Mouse (Mus musculus): Measurements from ENCODE around the gene 4932415D10Rik. TPM values are rescaled to one million over a fixed set of nuclear protein-coding genes. Genes with fewer than 3 reads are reported as not detected.

The 4932415D10Rik gene
- polyA plus RNA-seq, 1 experiment, result not detected

DNA sequence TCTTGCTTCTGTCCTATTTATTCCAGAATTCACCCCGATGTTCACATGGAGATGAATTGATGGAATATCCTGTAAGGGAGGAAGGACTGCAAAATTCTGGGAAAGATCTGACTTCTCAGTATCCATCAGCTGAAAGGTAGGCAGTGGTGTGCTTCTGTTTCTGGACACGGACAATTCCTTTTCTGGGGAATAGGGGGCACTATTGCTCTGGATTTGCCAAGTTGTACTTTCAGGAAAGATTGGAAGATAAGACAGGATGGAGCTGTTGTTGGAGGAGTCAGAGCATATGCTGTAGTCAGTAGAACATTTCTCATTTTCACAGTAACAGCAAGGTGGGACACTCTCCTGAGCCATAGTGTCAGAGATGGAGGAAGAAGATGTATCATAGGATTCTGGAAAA lies 19.9 kb downstream of the 4932415D10Rik start:
- Histone ChIP-seq H3K79me2 (ENCODE audit: control insufficient read depth, insufficient read depth) (no peaks in the 10 kb centered on the region), H3K4me3 (ENCODE audit: insufficient read depth, poor library complexity, severe bottlenecking) (no peak overlapping the region), H3K36me3 (ENCODE audit: control insufficient read depth, insufficient read depth) (no peaks in the 10 kb centered on the region), H3K79me3 (ENCODE audit: low read depth) (no peaks in the 10 kb centered on the region), H3ac (ENCODE audit: control insufficient read depth, insufficient read length, low read depth) (no peak overlapping the region), H3K27me3 (ENCODE audit: control insufficient read depth, insufficient read depth, insufficient read length) (no peaks in the 10 kb centered on the region)
- TF ChIP-seq MAX (IDR thresholded peaks at IDR 0.05) (no peak), MYOG (IDR thresholded peaks at IDR 0.05; ENCODE audit: control insufficient read depth, extremely low read depth, insufficient read length) (no peak), MYOD1 (IDR thresholded peaks at IDR 0.05; ENCODE audit: control insufficient read depth, insufficient read length, low read depth) (no peak), CTCF (IDR thresholded peaks at IDR 0.05; ENCODE audit: control insufficient read depth, insufficient read depth, insufficient read length) (no peak), USF1 (IDR thresholded peaks at IDR 0.05; ENCODE audit: low read depth) (no peak), FOSL1 (IDR thresholded peaks at IDR 0.05; ENCODE audit: insufficient read depth, low read length, poor library complexity, severe bottlenecking) (no peak), CEBPB (IDR thresholded peaks at IDR 0.05; ENCODE audit: low read depth) (no peak)

DNA sequence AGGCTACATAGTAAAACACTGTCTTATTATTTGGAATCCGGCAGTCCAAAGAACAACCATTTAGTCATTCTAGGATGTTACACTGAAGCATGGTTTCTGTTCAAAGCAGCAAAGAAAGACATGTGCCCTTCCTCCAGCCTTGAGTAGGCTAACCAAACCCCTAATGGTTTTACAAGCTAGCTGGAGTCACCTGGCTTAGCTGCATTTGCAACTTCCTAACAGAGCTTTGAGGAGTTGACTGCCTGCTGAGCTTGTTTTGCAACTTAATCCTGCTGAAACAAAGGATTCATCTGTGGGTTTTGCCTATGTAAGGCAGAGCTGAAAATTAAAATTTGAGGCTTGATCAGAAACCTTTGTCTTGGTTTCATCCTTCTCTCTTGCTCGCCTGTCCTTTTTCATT lies 59.1 kb downstream of the 4932415D10Rik start:
- H3K36me3 ChIP-seq (ENCODE audit: control insufficient read depth, insufficient read depth), result no peaks in the 10 kb centered on the region
- no peaks in the 10 kb centered on the region for H3K27me3 ChIP-seq (ENCODE audit: control insufficient read depth, insufficient read depth, insufficient read length)
- H3ac ChIP-seq (ENCODE audit: control insufficient read depth, insufficient read length, low read depth), result no peak overlapping the region
- no peaks in the 10 kb centered on the region for H3K79me3 ChIP-seq (ENCODE audit: low read depth)
- no peaks in the 10 kb centered on the region for H3K79me2 ChIP-seq (ENCODE audit: control insufficient read depth, insufficient read depth)
- H3K4me3 ChIP-seq (ENCODE audit: insufficient read depth, poor library complexity, severe bottlenecking), result no peak overlapping the region
- no peak for TF ChIP-seq MYOD1 (IDR thresholded peaks at IDR 0.05; ENCODE audit: control insufficient read depth, insufficient read length, low read depth)

DNA sequence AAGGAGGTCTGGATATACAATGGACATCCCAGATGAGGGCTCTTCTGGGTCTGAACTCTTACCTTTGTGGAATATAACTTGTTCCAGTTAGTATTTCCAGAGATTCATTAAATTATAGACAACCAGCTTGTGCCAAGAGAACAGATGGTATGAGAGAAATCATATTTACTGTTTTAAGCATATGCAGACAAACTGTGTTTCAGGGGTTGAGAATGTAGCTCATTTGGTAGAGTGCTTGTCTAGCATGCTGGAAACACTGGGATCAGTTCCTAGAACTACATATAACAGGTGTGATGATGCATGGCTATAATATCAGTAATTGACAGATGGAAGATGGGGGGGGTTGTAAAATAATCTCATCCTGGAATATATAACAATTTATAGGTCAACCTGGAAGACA lies 71.4 kb downstream of the 4932415D10Rik start:
- peaks cover 4% of the 10 kb centered on the region for H3K79me3 ChIP-seq (ENCODE audit: low read depth)
- H3K79me2 ChIP-seq (ENCODE audit: control insufficient read depth, insufficient read depth), result peaks cover 9% of the 10 kb centered on the region
- no peaks in the 10 kb centered on the region for H3K36me3 ChIP-seq (ENCODE audit: control insufficient read depth, insufficient read depth)
- TF ChIP-seq MYOD1 (IDR thresholded peaks at IDR 0.05; ENCODE audit: control insufficient read depth, insufficient read length, low read depth), result no peak
- no peak for TF ChIP-seq USF1 (IDR thresholded peaks at IDR 0.05; ENCODE audit: low read depth)
- no peak for TF ChIP-seq FOSL1 (IDR thresholded peaks at IDR 0.05; ENCODE audit: insufficient read depth, low read length, poor library complexity, severe bottlenecking)
- TF ChIP-seq MAX (IDR thresholded peaks at IDR 0.05), result no peak
- no peak for TF ChIP-seq CTCF (IDR thresholded peaks at IDR 0.05; ENCODE audit: control insufficient read depth, insufficient read depth, insufficient read length)
- no peak for TF ChIP-seq CEBPB (IDR thresholded peaks at IDR 0.05; ENCODE audit: low read depth)
- no peak for TF ChIP-seq MYOG (IDR thresholded peaks at IDR 0.05; ENCODE audit: control insufficient read depth, extremely low read depth, insufficient read length)
- no peak overlapping the region for H3K4me3 ChIP-seq (ENCODE audit: insufficient read depth, poor library complexity, severe bottlenecking)
- H3K27me3 ChIP-seq (ENCODE audit: control insufficient read depth, insufficient read depth, insufficient read length), result no peaks in the 10 kb centered on the region
- H3ac ChIP-seq (ENCODE audit: control insufficient read depth, insufficient read length, low read depth), result no peak overlapping the region

DNA sequence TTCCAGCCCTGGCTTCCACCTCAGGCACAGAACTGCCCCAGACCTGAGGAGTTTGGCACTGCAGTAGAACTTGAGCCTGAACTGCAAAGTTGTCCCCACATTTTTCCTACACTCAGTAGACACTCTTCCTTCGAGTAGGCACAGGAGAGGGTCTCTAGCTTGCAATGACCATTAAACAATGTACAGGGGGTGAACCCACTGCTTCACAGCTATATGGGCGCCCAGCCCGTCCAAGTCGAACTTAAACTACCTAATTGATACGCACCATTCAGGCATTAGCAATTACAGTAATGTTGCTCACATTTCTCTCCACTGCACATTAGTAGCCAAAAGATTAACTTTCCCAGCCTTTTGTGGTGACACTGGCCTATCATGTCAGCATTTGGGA lies 75.0 kb downstream of the 4932415D10Rik start:
- H3ac ChIP-seq (ENCODE audit: control insufficient read depth, insufficient read length, low read depth), result no peak overlapping the region
- H3K79me3 ChIP-seq (ENCODE audit: low read depth), result peaks cover 12% of the 10 kb centered on the region
- H3K4me3 ChIP-seq (ENCODE audit: insufficient read depth, poor library complexity, severe bottlenecking), result peak overlapping the region; percentile 72
- no peaks in the 10 kb centered on the region for H3K27me3 ChIP-seq (ENCODE audit: control insufficient read depth, insufficient read depth, insufficient read length)
- TF ChIP-seq MAX (IDR thresholded peaks at IDR 0.05) (no peak), CTCF (IDR thresholded peaks at IDR 0.05; ENCODE audit: control insufficient read depth, insufficient read depth, insufficient read length) (no peak), MYOG (IDR thresholded peaks at IDR 0.05; ENCODE audit: control insufficient read depth, extremely low read depth, insufficient read length) (no peak), MYOD1 (IDR thresholded peaks at IDR 0.05; ENCODE audit: control insufficient read depth, insufficient read length, low read depth) (no peak), FOSL1 (IDR thresholded peaks at IDR 0.05; ENCODE audit: insufficient read depth, low read length, poor library complexity, severe bottlenecking) (no peak), USF1 (IDR thresholded peaks at IDR 0.05; ENCODE audit: low read depth) (no peak), CEBPB (IDR thresholded peaks at IDR 0.05; ENCODE audit: low read depth) (no peak)
- no peaks in the 10 kb centered on the region for H3K36me3 ChIP-seq (ENCODE audit: control insufficient read depth, insufficient read depth)
- H3K79me2 ChIP-seq (ENCODE audit: control insufficient read depth, insufficient read depth), result peaks cover 44% of the 10 kb centered on the region

- no peak for TF ChIP-seq CEBPB (IDR thresholded peaks at IDR 0.05; ENCODE audit: low read depth)
- no peak for TF ChIP-seq MYOG (IDR thresholded peaks at IDR 0.05; ENCODE audit: control insufficient read depth, extremely low read depth, insufficient read length)
- no peak for TF ChIP-seq FOSL1 (IDR thresholded peaks at IDR 0.05; ENCODE audit: insufficient read depth, low read length, poor library complexity, severe bottlenecking)
- no peak for TF ChIP-seq CTCF (IDR thresholded peaks at IDR 0.05; ENCODE audit: control insufficient read depth, insufficient read depth, insufficient read length)
- peak; percentile 60 for TF ChIP-seq MYOD1 (IDR thresholded peaks at IDR 0.05; ENCODE audit: control insufficient read depth, insufficient read length, low read depth)
- peak; percentile 9 for TF ChIP-seq MAX (IDR thresholded peaks at IDR 0.05)
- TF ChIP-seq USF1 (IDR thresholded peaks at IDR 0.05; ENCODE audit: low read depth), result peak; percentile 75
- H3K4me3 ChIP-seq (ENCODE audit: insufficient read depth, poor library complexity, severe bottlenecking), result peak within 1 kb of the TSS; percentile 72
- no peaks in the 10 kb centered on the region for H3K36me3 ChIP-seq (ENCODE audit: control insufficient read depth, insufficient read depth)
Measured at GRCm38 (mm10) chr10:82240742-82241400, 75.5 kb downstream of the 4932415D10Rik start, which contains the start of gene Zfp938. Gene Zfp938 (minus strand): TSS chr10:82241280.

More at GRCm38 (mm10) chr10:82240742-82241400, 75.5 kb downstream of the 4932415D10Rik start, which contains the start of gene Zfp938:
- Histone ChIP-seq H3K27me3 (ENCODE audit: control insufficient read depth, insufficient read depth, insufficient read length) (no peaks in the 10 kb centered on the region), H3K79me2 (ENCODE audit: control insufficient read depth, insufficient read depth) (peaks cover 47% of the 10 kb centered on the region), H3K79me3 (ENCODE audit: low read depth) (peaks cover 12% of the 10 kb centered on the region), H3ac (ENCODE audit: control insufficient read depth, insufficient read length, low read depth) (peak within 1 kb of the TSS; percentile 69)

Other genes starting within 250 kb of the 4932415D10Rik start
- gene BC024063, start 233.2 kb downstream of the 4932415D10Rik start, polyA plus RNA-seq (2012; fragmentation: generic; extraction: Trizol), result 0.75 TPM
- gene AU041133, start 188.6 kb downstream of the 4932415D10Rik start, polyA plus RNA-seq (2012; fragmentation: generic; extraction: Trizol), result 0.55 TPM
- 2.2 TPM for gene Zfp938, start 75.3 kb downstream of the 4932415D10Rik start, polyA plus RNA-seq (2012; fragmentation: generic; extraction: Trizol)
- 1.8 TPM for gene Gm4924, start 37.7 kb upstream of the 4932415D10Rik start, polyA plus RNA-seq (2012; fragmentation: generic; extraction: Trizol)
- gene Gm1553, start 176.0 kb upstream of the 4932415D10Rik start, polyA plus RNA-seq (2012; fragmentation: generic; extraction: Trizol), result not detected

Measured in C2C12 (cell line).